Mouse (Mus musculus): ENCODE results near the gene Mast3.

GRCm38 (mm10) chr8:70752000-70752764, 52.7 kb downstream of the Mast3 start:
- TF ChIP-seq POLR2A (IDR thresholded peaks at IDR 0.05; ENCODE audit: insufficient read depth, low read depth, low read length) = no peak
- 0 out of 2 replicates have a peak, but pooled peaks have one; percentile 9 for TF ChIP-seq CTCF (IDR thresholded peaks at IDR 0.05; ENCODE audit: insufficient read depth, low read depth, low read length)
